Mouse (Mus musculus) stomach, embryonic 16.5 days (tissue): Measurements from ENCODE around the gene Mfsd5. TPM values are rescaled to one million over a fixed set of nuclear protein-coding genes. Genes with fewer than 3 reads are reported as not detected.

Experiments used
- ATAC-seq: fragments of 200-750 bp; cut with Nextera tagmentation; 2 replicates; pipeline ENCODE4 v1.8.0; 2017; ENCODE audit warnings: moderate number of reproducible peaks, moderate TSS enrichment; ENCODE audit not compliant: insufficient read depth, low FRiP score
- H3K27ac ChIP-seq: fragments of 300-500 bp; sonication (generic); 2 replicates; pipeline ENCODE4 v1.5.1; 2014; ENCODE audit warnings: low read length
- H3K27me3 ChIP-seq: fragments of 300-500 bp; sonication (generic); 2 replicates; pipeline ENCODE4 v1.6.1; 2014; ENCODE audit warnings: low read length, control low read depth, mixed read lengths; ENCODE audit not compliant: control insufficient read depth, insufficient read depth
- H3K36me3 ChIP-seq: fragments of 300-500 bp; sonication (generic); 2 replicates; pipeline ENCODE4 v1.6.1; 2014; ENCODE audit warnings: low read length; ENCODE audit not compliant: control insufficient read depth, insufficient read depth
- H3K4me1 ChIP-seq: fragments of 300-500 bp; sonication (generic); 2 replicates; pipeline ENCODE4 v1.6.1; 2014; ENCODE audit warnings: low read length, control low read depth, mixed read lengths; ENCODE audit not compliant: control insufficient read depth, insufficient read depth
- H3K4me2 ChIP-seq: fragments of 300-500 bp; sonication (generic); 2 replicates; pipeline ENCODE4 v1.6.1; 2014; ENCODE audit warnings: low read depth, low read length, mixed read lengths
- H3K4me3 ChIP-seq: fragments of 300-500 bp; sonication (generic); replicated peaks from 2 replicates; pipeline ENCODE4 v1.5.1; 2014; ENCODE audit warnings: mild to moderate bottlenecking, low read length
- H3K9ac ChIP-seq: fragments of 300-500 bp; sonication (generic); 2 replicates; pipeline ENCODE4 v1.6.1; 2014; ENCODE audit warnings: low read length
- H3K9me3 ChIP-seq: fragments of 300-500 bp; sonication (generic); replicated peaks from 2 replicates; pipeline ENCODE4 v1.6.1; 2016; ENCODE audit warnings: low read length, control low read depth; ENCODE audit not compliant: control insufficient read depth
- WGBS: fragments of 180-500 bp; shearing (Covaris S2); extraction: QIAGEN DNeasy Blood & Tissue Kit; methylation state at CpG from one replicate; pipeline ENCODE4 v1.1.7; 2014; 5-methylcytosine and 5-hydroxymethylcytosine counted together
- polyA plus RNA-seq: library from polyadenylated mRNA; unstranded; fragments of >200 nt; fragmentation: Nextera tagmentation; extraction: Ambion mirVana; gene quantifications from 2 replicates; pipeline ENCODE4 v1.2.1, GENCODE M21; 2015

Gene Mfsd5
- polyA plus RNA-seq, 1 experiment from 2014 or later, result 71.5 TPM

- peak overlapping the region; percentile 57 for H3K4me3 ChIP-seq
- peak overlapping the region; percentile 95 for H3K27ac ChIP-seq
- peaks cover 24% of the 10 kb centered on the region for H3K4me1 ChIP-seq
- 10% methylated on average over 22 of the region's 22 CpGs for WGBS
- peak overlapping the region; percentile 81 for H3K4me2 ChIP-seq
- H3K9ac ChIP-seq, result peak overlapping the region; percentile 80
- no peaks in the 10 kb centered on the region for H3K27me3 ChIP-seq
- H3K9me3 ChIP-seq, result no peaks in the 10 kb centered on the region
- ATAC-seq, result no peak
- H3K36me3 ChIP-seq, result no peaks in the 10 kb centered on the region
These were observed 22.6 kb upstream of the Mfsd5 start for GRCm38 (mm10) chr15:102256431-102257201.

DNA sequence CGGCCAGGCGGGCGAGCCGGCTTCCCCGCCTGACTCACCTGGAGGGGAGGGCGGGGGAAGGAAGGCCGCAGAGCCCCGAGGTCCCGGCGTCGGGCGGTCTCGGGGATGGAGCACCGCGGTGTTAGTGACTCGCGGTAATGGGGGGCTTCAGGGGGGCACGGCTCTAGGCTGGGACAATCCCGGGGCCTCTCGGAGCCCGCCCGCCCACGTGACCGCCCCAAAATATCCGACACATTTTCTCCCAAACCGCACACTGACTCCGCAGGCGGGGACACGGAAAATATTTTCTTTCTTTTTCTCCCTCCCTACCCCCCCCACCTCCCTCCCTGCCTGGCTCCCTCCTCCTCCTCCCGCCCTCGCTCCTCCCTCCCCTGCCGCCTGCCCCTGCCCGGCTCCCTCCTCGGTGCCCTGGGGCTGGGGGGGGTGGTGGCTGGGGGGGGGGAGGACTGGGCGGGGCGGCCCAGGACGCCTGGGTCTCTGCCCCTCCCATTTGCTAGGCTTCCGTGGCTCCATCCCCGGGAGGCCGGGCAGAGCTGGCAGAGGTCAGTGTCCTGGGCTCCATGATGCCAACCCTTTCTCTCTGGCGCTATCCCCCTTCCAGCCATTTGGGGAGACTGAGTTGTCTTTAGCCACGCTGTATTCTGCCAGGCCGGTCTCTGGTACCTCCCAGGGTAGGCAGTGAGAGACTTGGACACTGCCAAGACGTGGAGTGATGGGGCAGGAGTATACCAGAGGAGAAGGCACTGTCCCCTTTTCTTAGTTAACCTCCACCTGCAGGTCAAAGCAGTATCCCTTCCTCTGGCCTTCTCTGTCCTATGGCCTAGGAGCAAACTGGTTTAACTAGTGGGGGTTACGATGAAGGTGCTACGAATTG is 21.8 kb upstream of the Mfsd5 start, which contains the start of gene Rarg:
Gene Rarg, minus strand, starts transcription at position 316 of the 874 bp plus-strand sequence.
- peaks cover 24% of the 10 kb centered on the region for H3K4me1 ChIP-seq
- no peaks in the 10 kb centered on the region for H3K9me3 ChIP-seq
- 2% methylated on average over 41 of the region's 46 CpGs for WGBS
- H3K27ac ChIP-seq, result peak within 1 kb of the TSS; percentile 95
- peak within 1 kb of the TSS; percentile 80 for H3K9ac ChIP-seq
- H3K4me3 ChIP-seq, result peak within 1 kb of the TSS; percentile 57
- H3K27me3 ChIP-seq, result no peaks in the 10 kb centered on the region
- H3K36me3 ChIP-seq, result no peaks in the 10 kb centered on the region
- peak within 1 kb of the TSS; percentile 81 for H3K4me2 ChIP-seq
- peak; percentile 76 for ATAC-seq

- H3K4me2 ChIP-seq, result peak overlapping the region; percentile 81
- peak overlapping the region; percentile 95 for H3K27ac ChIP-seq
- H3K36me3 ChIP-seq, result no peaks in the 10 kb centered on the region
- peak overlapping the region; percentile 80 for H3K9ac ChIP-seq
- WGBS, result 13% methylated on average over 12 of the region's 12 CpGs
- peaks cover 24% of the 10 kb centered on the region for H3K4me1 ChIP-seq
- ATAC-seq, result peak; percentile 63
- H3K9me3 ChIP-seq, result no peaks in the 10 kb centered on the region
- H3K27me3 ChIP-seq, result no peaks in the 10 kb centered on the region
- peak overlapping the region; percentile 57 for H3K4me3 ChIP-seq
These were observed 21.2 kb upstream of the Mfsd5 start for GRCm38 (mm10) chr15:102258076-102258470.

DNA sequence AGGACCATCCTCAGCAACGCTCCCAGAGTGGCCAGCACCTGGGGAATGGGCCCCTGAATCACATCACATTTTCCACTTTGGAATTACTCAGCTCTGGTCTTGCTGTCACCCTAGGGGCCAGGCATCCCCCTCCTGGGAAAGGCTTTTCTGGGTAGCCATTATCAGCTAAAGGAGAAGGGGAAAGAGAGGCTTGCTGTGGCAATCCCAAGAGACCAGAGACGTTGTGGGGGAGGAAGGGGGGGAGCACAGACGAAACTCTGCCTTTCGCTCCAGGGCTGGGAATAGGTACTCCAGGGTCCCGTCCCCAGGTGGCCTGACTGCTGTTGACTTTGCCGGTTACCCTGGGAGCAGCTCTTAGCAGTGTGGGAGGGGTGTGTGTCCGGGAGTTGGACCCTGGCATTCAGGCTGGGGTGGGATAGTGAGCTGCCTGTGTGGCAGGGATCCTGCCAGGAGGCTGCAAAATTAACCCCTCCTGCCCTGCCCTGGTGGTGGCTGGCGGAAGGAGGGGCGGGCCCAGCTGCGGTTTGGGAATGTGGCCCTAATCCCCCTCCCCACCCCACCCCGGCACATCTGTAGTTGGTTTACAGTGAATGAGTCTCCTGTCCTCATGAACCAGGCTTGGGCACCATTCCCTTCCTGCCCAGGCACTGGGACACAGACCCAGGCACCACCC is 20.5 kb upstream of the Mfsd5 start:
- Histone ChIP-seq H3K4me1 (peaks cover 24% of the 10 kb centered on the region), H3K27ac (peak overlapping the region; percentile 95), H3K9me3 (no peaks in the 10 kb centered on the region), H3K27me3 (no peaks in the 10 kb centered on the region), H3K4me3 (no peak overlapping the region), H3K9ac (peak overlapping the region; percentile 80), H3K36me3 (no peaks in the 10 kb centered on the region), H3K4me2 (peak overlapping the region; percentile 81)
- WGBS, result 24% methylated on average over 11 of the region's 11 CpGs
- ATAC-seq, result no peak

GRCm38 (mm10) chr15:102262582-102262981 is 16.7 kb upstream of the Mfsd5 start:
- H3K36me3 ChIP-seq, result no peaks in the 10 kb centered on the region
- no peaks in the 10 kb centered on the region for H3K27me3 ChIP-seq
- 35% methylated on average over 7 of the region's 7 CpGs for WGBS
- no peak overlapping the region for H3K4me2 ChIP-seq
- H3K27ac ChIP-seq, result peak overlapping the region; percentile 74
- H3K4me3 ChIP-seq, result no peak overlapping the region
- ATAC-seq, result peak; percentile 54
- H3K9ac ChIP-seq, result no peak overlapping the region
- peaks cover 17% of the 10 kb centered on the region for H3K4me1 ChIP-seq
- no peaks in the 10 kb centered on the region for H3K9me3 ChIP-seq

DNA sequence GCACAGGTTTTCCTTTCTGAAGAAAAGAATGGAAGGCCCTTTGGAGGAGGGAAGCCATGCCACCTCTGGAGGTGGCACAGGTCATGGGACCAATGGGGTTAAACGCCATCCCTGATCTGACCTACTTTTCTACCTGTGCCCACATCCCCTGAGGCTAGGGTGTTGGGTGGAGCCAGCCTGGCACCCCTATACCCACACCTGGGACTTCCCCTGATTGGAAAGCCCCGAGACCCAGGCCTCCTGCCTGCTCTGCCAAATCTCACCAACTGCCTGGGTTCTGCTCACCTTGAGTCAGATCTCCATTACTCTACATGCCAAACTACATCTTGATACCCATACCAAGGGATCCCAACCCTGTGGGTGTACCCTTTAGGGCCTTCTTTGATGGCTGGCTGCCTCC is 16.2 kb upstream of the Mfsd5 start:
- Histone ChIP-seq H3K27ac (peak overlapping the region; percentile 58), H3K27me3 (no peaks in the 10 kb centered on the region), H3K9ac (no peak overlapping the region), H3K36me3 (no peaks in the 10 kb centered on the region), H3K4me3 (no peak overlapping the region), H3K9me3 (no peaks in the 10 kb centered on the region), H3K4me2 (no peak overlapping the region), H3K4me1 (peaks cover 12% of the 10 kb centered on the region)
- 76% methylated on average over 2 of the region's 2 CpGs for WGBS
- no peak for ATAC-seq

GRCm38 (mm10) chr15:102265548-102265947 is 13.7 kb upstream of the Mfsd5 start:
- no peak for ATAC-seq
- H3K27ac ChIP-seq, result no peak overlapping the region
- no peak overlapping the region for H3K9ac ChIP-seq
- no peaks in the 10 kb centered on the region for H3K9me3 ChIP-seq
- no peak overlapping the region for H3K4me3 ChIP-seq
- no peaks in the 10 kb centered on the region for H3K36me3 ChIP-seq
- WGBS, result 86% methylated on average over 5 of the region's 5 CpGs
- H3K4me1 ChIP-seq, result peaks cover 7% of the 10 kb centered on the region
- H3K27me3 ChIP-seq, result no peaks in the 10 kb centered on the region
- H3K4me2 ChIP-seq, result no peak overlapping the region

DNA sequence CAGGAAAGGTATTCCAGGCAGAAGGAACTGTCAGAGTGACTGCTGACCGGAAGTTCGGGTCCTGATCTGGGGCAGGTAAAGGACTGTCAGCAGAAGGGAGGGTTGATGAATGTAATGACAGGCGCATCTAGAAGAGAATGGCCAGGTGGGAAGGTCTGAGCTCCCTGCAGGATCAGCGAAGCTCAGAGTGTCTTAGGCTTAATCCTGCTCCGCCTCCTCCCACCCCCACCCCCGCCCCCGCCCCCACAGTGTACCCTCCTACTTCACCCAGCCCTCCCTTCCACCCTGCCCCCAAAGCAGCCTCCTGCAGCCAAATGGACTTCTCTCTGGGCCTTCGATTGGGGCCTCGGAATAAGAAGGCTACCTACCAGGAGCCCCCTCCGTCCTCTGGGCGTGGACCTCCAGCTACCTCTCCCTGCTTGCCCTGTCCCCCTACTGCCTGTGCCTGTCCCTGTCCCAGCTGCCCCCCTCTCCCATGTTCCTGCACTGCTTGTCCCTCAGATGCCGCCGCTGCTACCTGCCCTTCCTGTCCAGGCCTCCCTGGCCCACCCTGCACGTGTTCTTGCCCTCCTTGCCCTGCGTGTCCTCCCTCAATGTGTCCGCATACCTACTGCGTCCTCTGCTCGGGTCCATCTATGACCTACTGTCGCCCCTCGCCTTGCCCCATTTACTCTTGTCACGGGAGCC is 8.8 kb upstream of the Mfsd5 start, which contains the start of gene Gm9918:
Gene Gm9918, plus strand, starts transcription at position 290 of the 687 bp plus-strand sequence.
- Histone ChIP-seq H3K27me3 (no peaks in the 10 kb centered on the region), H3K9ac (peak within 1 kb of the TSS; percentile 57), H3K9me3 (no peaks in the 10 kb centered on the region), H3K4me3 (peak within 1 kb of the TSS; percentile 10), H3K4me2 (peak within 1 kb of the TSS; percentile 48), H3K27ac (no peak within 1 kb of the TSS), H3K36me3 (no peaks in the 10 kb centered on the region), H3K4me1 (peaks cover 15% of the 10 kb centered on the region)
- 13% methylated on average over 20 of the region's 21 CpGs for WGBS
- ATAC-seq, result peak; percentile 40; the same call in 1 of the 2 replicates
